Mouse (Mus musculus): ENCODE data around the gene Tpbpa. TPM values are rescaled to one million over a fixed set of nuclear protein-coding genes. Genes with fewer than 3 reads are reported as not detected.

Tpbpa gene
- polyA plus RNA-seq, 1 experiment: not detected

- H3K27ac ChIP-seq (ENCODE audit: control insufficient read depth, insufficient read depth, low read depth, low read length, poor library complexity): no peak overlapping the region
- no peaks in the 10 kb centered on the region for H3K4me1 ChIP-seq (ENCODE audit: control insufficient read depth, insufficient read depth, low read length)
- TF ChIP-seq CTCF (IDR thresholded peaks at IDR 0.05; ENCODE audit: control insufficient read depth, insufficient read depth, low read length): no peak
- H3K4me3 ChIP-seq (replicated peaks; ENCODE audit: control insufficient read depth, low read depth, low read length): no peak overlapping the region
Measured at GRCm38 (mm10) chr13:60895406-60896160, 46.2 kb downstream of the Tpbpa start.

GRCm38 (mm10) chr13:60892301-60892700 is 49.5 kb downstream of the Tpbpa start:
- H3K4me1 ChIP-seq (ENCODE audit: control insufficient read depth, insufficient read depth, low read length): no peaks in the 10 kb centered on the region
- H3K27ac ChIP-seq (ENCODE audit: control insufficient read depth, insufficient read depth, low read depth, low read length, poor library complexity): no peak overlapping the region
- H3K4me3 ChIP-seq (replicated peaks; ENCODE audit: control insufficient read depth, low read depth, low read length): no peak overlapping the region
- no peak for TF ChIP-seq CTCF (IDR thresholded peaks at IDR 0.05; ENCODE audit: control insufficient read depth, insufficient read depth, low read length)
- TF ChIP-seq POLR2A (IDR thresholded peaks at IDR 0.05; ENCODE audit: borderline replicate concordance, control insufficient read depth, low read depth, low read length): no peak
- WGBS: 45% methylated on average over 1 of the region's 1 CpGs

Other genes starting within 250 kb of the Tpbpa start
- gene BC051665, start 155.6 kb downstream of the Tpbpa start, polyA plus RNA-seq (2011; ENCODE audit: insufficient read depth, insufficient read length, low replicate concordance, missing spikeins): not detected in 2 replicates
- not detected in 2 replicates for gene Ctsll3, start 139.1 kb downstream of the Tpbpa start, polyA plus RNA-seq (2011; ENCODE audit: insufficient read depth, insufficient read length, low replicate concordance, missing spikeins)
- gene 4930486L24Rik, start 77.5 kb downstream of the Tpbpa start, polyA plus RNA-seq (2011; ENCODE audit: insufficient read depth, insufficient read length, low replicate concordance, missing spikeins): not detected in 2 replicates
- 1.8 and 5.2 TPM in 2 replicates for gene Gm49392, start 45.1 kb downstream of the Tpbpa start, polyA plus RNA-seq (2011; ENCODE audit: insufficient read depth, insufficient read length, low replicate concordance, missing spikeins)
- 18.7 and 40.2 TPM in 2 replicates for gene Ctla2b, start 44.5 kb downstream of the Tpbpa start, polyA plus RNA-seq (2011; ENCODE audit: insufficient read depth, insufficient read length, low replicate concordance, missing spikeins)
- gene Tpbpb, start 37.1 kb downstream of the Tpbpa start, polyA plus RNA-seq (2011; ENCODE audit: insufficient read depth, insufficient read length, low replicate concordance, missing spikeins): not detected in 2 replicates
- not detected in 2 replicates for gene Gm49393, start 6.4 kb downstream of the Tpbpa start, polyA plus RNA-seq (2011; ENCODE audit: insufficient read depth, insufficient read length, low replicate concordance, missing spikeins)
- gene Gm49391, start 5.4 kb downstream of the Tpbpa start, polyA plus RNA-seq (2011; ENCODE audit: insufficient read depth, insufficient read length, low replicate concordance, missing spikeins): 11.8 and 18.0 TPM in 2 replicates
- 202 and 264 TPM in 2 replicates for gene Ctla2a, start 5.4 kb downstream of the Tpbpa start, polyA plus RNA-seq (2011; ENCODE audit: insufficient read depth, insufficient read length, low replicate concordance, missing spikeins)
- gene Ctsj, start 64.0 kb upstream of the Tpbpa start, polyA plus RNA-seq (2011; ENCODE audit: insufficient read depth, insufficient read length, low replicate concordance, missing spikeins): not detected in 2 replicates
- gene Ctsq, start 98.6 kb upstream of the Tpbpa start, polyA plus RNA-seq (2011; ENCODE audit: insufficient read depth, insufficient read length, low replicate concordance, missing spikeins): not detected in 2 replicates
- not detected in 2 replicates for gene Ctsr, start 222.3 kb upstream of the Tpbpa start, polyA plus RNA-seq (2011; ENCODE audit: insufficient read depth, insufficient read length, low replicate concordance, missing spikeins)

All from bone marrow, adult 2 months (tissue).